Mouse (Mus musculus) right cerebral cortex, postnatal 10 days (tissue): ENCODE measurements around the gene Pts.

Experiments
- DNase-seq, 2 experiments: peaks; one replicate each; pipeline ENCODE4 v3.0.0; 2021; ENCODE audit warnings: low spot score in 2 of 2

Gene Pts

DNA sequence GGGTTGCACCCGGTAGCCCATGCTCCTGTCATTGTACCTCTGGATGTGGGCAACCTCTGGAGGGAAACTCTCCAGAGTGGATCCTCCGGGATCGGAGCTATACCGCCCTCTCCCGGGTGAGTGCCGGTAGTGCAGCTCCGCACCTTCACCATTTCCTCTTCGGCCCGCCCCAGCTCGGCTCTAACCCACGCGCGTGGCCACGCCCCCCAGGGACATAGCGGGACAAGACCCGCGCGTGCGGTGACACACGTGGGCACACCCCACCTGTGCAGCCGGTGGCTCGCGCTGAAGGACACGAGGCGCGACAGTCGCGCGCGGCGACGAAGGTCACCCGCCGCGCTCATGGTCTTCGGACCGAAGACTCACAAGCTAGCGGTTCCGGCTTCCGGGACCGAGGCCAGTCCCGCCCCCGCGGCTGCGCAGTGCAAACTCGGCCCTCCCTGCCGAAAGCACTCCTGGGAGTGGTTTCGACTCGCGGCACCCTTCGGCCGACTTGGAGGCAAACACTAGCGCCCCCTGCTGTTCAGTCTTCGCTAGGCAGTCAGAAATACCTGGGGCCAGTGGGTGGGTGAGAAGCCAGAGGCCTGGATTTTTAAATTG, at the start of gene Pts:
Gene Pts, minus strand, starts transcription at position 432 of the 600 bp plus-strand sequence.
- peak; percentile 97 to 98 for DNase-seq

- DNase-seq, result no peak
Observed at GRCm38 (mm10) chr9:50569599-50570525, 41.3 kb upstream of the Pts start.

- no peak for DNase-seq
Observed at GRCm38 (mm10) chr9:50567881-50568280, 39.4 kb upstream of the Pts start.

GRCm38 (mm10) chr9:50567372-50567771, 38.8 kb upstream of the Pts start:
- DNase-seq, result no peak

DNA sequence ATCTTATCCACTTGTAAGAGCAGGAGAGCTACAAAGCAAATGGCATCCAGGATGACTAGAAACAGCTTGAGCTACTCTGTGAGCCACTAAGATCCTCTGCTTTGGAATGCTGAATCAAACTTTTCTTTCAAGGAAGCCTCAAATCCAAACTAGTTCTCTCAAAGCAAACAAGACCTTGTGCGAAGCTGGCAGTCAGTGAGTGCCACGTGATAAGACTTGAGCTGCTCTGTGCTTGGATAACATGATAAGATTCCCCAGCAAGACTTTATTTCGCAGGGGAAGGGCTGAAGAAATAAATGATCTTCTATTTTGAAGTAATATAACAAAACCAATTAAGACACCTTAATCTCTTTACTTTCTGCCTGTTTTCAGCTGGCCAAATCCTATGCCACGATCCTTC, 37.4 kb upstream of the Pts start:
- DNase-seq, result no peak

DNA sequence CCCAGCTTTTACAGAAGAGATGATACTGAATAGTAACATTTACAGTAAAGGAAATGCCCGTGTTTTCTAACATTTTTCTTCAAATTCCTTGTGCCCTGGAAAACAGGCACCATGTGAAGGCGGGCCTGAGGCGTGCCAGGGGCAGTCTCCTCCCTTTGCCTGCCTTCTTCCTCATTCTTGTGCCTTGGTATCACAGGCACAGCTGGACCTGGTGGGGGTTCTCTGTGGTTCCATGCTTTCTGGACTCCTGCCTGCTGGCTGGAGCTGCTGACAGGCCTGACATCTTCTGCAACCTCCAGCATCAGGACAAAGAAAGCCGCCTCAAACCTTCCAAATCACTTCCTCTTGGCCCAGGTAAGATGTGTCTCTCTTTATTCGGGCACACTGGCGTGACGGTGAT, 36.6 kb upstream of the Pts start:
- DNase-seq, result no peak

DNA sequence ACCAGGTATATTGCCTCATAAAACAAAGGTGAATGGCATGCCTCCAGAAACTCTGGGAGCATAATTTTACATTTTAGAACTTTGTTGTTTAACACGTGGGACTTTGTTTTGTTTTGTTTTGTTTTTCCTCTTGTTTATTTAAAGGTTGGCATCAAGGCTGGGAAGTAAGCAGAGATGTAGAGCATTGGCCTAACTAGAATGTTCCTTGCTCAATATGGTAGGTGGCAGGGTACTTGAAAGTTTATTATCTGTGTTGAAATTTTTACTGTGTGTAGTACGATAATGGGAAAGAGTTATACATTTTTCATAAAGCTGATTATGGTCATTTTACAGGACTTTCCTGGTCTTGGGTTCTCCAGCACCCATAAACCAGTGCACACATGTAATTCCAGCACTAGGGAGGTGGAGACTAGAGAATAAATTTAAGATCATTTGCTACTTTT, 33.4 kb upstream of the Pts start:
- DNase-seq, result no peak

DNA sequence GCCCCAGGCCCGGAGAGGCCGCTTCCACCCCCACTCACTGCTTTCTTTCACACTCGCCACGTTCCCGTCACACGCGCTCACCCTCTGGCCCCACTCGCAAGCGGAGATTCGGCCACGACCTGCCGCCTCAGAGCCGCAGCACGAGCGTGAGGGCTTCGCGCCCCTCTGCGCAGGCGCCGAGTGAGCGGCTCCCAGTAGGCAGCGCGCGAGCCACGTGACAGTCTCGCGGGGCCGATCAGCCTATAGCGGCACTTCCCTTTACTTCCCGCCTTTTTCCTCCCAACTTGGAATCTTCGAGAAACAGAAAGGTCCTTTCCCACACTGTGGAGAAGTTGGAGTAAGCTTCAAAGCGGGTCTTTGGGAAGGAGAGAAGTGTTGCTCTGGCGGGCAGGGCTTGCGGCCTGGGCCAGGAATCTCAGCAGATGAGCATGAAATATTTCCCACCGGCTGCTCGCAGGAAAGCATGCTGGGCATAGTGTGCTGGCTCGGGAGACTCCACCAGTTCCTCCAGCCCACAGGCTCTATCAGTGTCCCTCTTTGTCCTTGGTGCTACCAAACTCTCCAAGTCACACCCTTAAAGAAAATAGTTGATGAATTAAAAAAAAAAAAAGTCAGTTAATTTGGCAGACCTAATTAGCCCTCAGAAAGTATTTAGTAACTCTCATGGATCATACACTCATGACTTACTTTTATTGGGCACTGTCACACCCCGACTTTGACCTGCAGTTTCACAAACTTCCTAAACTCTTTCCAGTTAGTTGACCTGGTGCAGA, 32.8 kb upstream of the Pts start, which contains the start of gene Tex12:
Gene Tex12, minus strand, starts transcription at position 181 of the 773 bp plus-strand sequence.
- DNase-seq, result no peak

- DNase-seq, result no peak
Observed at GRCm38 (mm10) chr9:50555094-50555446, 26.5 kb upstream of the Pts start, which contains the start of gene Bco2. Bco2 (minus strand) TSS chr9:50555181.

DNA sequence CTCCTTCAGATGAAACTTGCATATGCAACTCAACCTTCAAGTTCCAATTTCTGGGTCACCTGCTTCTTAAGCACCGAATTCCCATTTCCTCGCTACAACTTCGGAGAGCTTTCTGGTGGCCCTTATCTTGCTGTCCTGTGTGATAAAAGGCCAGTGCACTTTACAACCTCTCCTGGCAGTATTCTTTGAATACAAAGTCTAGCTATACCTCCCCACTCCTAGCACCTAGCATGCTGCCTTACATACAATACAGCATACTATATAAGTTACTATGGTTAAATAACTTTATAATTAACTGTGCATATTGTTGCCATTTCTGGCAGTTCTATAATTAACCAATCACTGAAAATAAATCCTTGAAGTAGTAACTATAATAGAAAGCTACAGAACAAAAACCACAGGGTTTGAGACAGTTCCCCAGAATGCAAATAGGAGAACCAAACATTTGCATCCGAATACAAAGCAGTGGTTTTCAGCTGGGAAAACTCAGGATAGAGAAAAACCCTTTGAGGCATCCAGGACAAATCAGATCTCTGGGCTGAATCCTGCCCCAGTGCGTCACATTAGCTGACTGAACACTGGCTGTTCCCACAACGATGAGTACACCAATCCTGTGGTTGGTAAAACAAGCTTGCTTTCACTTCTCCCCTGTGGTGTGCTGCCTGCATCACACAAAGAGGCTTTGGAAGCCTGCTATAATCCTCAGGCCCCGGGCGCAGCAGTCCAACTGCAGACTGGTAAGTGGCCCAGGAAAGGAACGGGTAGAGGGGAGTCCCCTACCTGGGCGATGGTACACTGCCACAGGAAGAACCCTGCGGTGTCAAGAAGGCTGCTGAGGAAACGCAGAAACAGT, 25.9 kb upstream of the Pts start, which contains the start of gene Il18:
Gene Il18, plus strand, starts transcription at position 587 of the 853 bp plus-strand sequence.
- peak; percentile 80 to 89 for DNase-seq

DNA sequence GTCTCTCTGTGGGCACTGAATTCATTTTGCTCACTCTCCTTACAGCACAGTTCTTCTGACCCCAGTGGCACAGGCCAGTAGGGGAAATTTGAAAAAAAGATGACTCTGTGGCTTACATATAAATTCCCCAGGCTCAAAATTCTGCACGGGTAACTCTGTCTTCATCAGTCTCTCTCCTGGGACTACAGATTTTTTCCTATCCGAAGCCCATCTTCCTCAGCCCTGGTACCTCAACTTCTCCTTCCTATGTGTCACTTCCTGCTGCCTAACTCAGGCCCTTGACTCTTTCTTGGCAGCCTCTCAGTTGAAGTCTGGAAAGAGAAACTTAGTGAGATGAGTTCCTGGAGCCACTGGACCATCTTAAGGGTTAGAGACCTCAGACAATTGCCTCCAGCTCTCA, 25.0 kb upstream of the Pts start:
- no peak for DNase-seq

GRCm38 (mm10) chr9:50552206-50552605, 23.7 kb upstream of the Pts start:
- DNase-seq, result no peak

GRCm38 (mm10) chr9:50548936-50549335, 20.4 kb upstream of the Pts start:
- DNase-seq, result no peak

DNA sequence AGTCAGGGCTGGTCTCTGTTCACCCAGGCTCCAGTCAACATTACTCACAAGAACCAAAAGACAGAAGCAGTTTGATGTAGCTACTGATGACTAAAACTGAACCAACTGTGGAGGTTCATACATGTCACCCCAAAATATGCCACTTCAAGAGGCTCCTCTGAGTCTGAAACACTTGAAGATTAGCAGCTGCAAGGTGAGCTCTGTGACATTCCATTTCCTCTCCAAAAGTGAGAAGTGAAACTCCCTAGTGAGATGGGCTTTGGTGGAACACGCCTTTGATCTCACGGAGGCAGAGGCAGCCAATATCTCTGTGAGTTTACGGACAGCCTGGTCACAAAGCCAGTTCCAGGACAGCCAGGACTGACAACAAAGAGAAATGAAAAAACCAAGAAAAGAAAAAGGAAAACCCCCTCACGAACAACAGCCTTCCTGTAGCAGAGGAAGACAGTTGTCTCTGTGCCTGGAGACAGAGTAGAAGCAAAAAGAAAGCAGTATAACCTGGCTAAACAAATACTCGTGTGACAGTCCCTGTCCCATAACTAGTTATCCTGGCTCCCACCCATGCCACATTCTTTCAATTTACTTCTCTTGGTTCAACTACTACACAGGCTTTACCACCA, 19.4 kb upstream of the Pts start:
- DNase-seq, result no peak

- no peak for DNase-seq
Observed at GRCm38 (mm10) chr9:50542401-50542800, 13.9 kb upstream of the Pts start.

GRCm38 (mm10) chr9:50540170-50540569, 11.6 kb upstream of the Pts start:
- DNase-seq, result no peak

DNA sequence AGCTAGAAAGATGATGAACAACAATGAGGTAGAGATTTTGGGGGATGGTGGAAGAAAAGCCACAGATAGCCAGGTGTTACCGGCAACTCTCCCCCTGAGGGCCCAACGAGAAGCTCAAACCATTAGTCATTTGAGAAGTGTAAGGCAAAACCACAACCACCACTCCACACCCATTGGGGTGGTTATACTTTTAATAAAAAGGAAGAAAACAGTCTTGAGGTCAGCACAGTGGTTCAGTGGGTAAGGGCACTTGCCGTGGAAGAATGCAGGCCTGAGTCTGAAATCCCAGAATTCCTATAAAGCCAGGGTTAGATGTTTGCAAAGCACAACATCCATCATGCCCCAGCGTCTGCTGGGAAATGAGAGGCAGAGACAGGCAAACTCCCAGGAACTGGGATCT, 8.8 kb upstream of the Pts start:
- DNase-seq, result no peak

DNA sequence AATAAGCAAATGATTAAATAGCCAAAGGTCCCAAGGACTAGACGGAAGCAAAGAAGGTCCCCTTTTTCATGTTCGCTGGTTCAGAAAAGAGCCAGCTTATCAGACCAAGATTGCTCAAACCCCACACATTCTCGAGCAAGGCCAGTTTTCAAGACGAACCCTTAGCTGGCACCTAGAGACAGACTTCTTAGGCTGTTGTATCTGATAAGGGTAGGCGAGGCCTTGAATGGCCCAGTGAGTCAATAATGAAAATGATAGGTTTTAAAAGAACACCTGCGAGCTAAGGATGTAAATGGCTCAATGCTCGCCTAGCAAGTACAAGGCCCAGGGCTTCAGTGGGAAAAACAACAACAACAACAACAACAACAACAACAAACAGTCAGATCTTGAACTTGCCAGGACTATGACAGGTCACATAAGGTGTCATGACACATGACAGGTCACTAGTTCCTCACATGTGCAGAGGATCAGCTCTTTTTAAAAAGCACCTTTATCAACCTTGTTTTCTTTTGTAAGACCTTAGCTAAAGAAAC, 8.1 kb upstream of the Pts start:
- no peak for DNase-seq

DNA sequence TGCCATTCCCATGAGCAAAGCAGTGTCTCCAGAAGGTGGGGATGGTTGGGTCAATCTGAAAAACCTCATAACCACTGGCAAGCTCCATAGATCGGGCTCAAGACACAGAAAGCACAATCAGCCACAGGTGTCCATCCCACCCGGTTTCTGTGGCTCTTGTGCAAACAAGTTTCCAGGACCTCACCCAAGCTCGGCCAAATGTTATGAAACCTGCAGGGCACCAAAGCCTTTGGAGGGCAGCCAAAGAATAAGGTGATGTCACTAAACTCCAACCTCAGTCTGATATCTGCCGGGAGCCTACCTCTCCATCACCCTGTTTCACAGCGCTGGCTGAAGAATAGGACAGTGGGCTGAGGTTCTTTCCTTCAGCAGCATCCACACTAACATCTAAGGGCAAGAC, 7.4 kb upstream of the Pts start:
- DNase-seq, result no peak

DNA sequence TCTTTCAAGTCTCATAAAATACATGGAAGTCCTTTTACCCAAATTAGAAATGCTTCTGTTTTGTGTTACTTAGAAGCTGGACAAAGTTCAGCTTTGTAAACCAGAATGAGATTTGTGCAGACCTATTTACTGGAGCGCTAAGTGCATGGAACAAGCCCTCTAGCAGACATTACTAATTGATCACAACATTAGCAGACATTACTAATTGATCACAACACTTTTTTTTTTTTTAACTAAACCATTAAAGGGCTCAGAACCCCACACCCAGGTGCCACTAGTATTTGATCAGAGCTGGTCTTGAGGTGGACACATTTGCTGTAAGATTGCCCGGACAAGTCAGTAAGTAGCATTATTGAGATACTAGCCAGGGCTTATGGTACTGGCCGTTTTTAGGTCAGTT, 5.3 kb upstream of the Pts start:
- no peak for DNase-seq

- peak in 1 of 2 experiments; percentile 36 for DNase-seq
Observed at GRCm38 (mm10) chr9:50533328-50533727, 4.8 kb upstream of the Pts start.
